Mouse (Mus musculus): Measurements from ENCODE around the gene Tspan13. TPM values are rescaled to one million over a fixed set of nuclear protein-coding genes. Genes with fewer than 3 reads are reported as not detected.

Gene Tspan13
- 270 and 295 TPM in 2 replicates for polyA plus RNA-seq (2012; rRNA removed)

DNA sequence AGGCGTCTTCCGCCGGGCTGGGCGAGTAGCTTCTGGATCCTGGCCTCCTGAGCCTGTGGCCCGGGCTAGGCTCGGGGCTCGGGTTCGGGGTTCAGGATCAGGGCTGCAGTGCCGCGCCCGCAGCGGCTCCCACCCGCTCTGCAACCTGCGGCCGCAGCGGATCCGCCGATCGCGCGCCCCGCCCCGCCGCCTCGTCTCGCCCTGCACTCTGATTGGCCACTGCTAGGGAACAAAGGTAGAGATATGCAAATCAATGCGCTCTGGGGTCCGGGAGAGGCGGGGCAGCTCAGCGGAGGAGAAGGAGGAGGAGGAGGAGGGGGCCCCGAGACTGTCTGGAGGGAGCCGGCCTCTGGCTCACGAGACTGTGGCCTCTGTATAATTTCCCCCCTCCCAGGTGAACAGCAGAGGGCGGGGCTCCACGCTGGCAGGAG lies at the start of gene Tspan13:
Gene Tspan13, minus strand, starts transcription at position 153 of the 431 bp plus-strand sequence.

DNA sequence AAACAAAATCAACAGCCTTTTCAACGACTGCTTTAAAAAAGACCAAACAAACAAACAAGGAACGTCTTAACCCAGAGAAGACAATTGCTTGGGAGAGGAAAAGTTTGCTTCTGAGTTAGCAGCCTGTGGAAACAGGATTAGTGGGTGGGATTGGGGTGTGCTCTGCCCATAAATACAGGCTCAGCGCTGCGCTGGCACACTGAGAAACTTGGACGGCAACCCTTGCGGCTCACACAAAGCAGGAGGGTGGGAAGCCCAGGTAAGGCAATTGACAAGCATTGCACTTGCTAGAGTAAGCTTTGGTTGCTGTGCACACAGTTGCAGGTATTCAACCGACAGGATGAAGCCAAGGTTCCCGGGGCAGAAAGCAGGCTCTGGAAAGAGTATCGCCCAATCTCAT lies 49.6 kb downstream of the Tspan13 start, which contains the start of gene Agr2:
Gene Agr2, plus strand, starts transcription at position 197 of the 400 bp plus-strand sequence.

Other genes starting within 250 kb of the Tspan13 start
- gene Agr3, start 116.9 kb downstream of the Tspan13 start, polyA plus RNA-seq (2012; rRNA removed) = 0.16 TPM in 1 of 2 replicates, not detected in the other
- gene Agr2, start 49.6 kb downstream of the Tspan13 start, polyA plus RNA-seq (2012; rRNA removed) = 0.09 TPM in 1 of 2 replicates, not detected in the other
- gene Ankmy2, start 114.6 kb upstream of the Tspan13 start, polyA plus RNA-seq (2012; rRNA removed) = 51.9 and 52.4 TPM in 2 replicates
- gene Bzw2, start 115.6 kb upstream of the Tspan13 start, polyA plus RNA-seq (2012; rRNA removed) = 278 and 288 TPM in 2 replicates
- not detected in 2 replicates for gene Lrrc72, start 210.9 kb upstream of the Tspan13 start, polyA plus RNA-seq (2012; rRNA removed)